8 mouse cellular contexts compared by ENCODE assay signal in the genomic region with DNA sequence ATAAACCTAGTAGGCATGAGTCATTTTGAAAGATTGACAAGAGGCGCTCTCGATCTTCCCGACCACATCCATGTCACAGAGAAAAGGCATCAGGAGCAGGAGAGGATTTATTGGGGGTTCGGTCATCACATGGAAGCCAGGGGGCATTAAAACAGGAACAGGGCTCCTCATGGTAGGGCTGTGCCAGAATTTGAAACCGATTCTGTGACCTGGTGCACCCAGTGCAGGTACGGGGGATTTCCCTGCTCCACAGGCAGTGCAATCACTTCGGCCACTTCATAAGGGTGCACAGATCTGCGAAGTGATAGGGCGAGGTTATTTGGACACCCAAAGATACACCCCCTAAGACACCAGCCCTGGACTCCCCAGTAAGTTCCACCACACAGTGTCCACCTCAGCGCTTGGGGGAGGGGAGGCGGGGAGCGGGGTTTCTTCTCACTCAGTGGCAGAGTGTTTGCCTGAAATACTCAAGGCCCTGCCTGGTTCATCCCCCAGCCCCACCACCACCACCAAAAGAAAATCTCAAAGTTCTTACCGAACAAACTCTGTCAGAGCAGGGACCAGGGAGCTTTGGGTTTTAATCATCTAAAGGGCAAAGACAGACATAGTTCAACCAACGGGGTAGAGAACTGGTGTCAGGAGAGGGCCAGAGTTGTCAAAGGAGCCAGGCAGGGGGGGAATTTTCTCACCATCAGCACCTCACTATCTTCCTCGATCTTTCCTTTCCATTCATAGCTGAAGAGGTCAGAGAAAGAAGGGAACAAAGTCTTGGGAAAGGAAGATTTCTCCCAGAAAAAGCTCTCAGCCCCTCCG. TPM values are rescaled to one million over a fixed set of nuclear protein-coding genes. Genes with fewer than 3 reads are reported as not detected.
DNase-seq lines count a peak whose midpoint lies in the region; ATAC-seq lines count a peak whose summit lies in the region.

No protein-coding gene starts in this region.

- no peak for DNase-seq in kidney, postnatal 4 days
- no peak for DNase-seq in embryonic facial prominence, embryonic 10.5 days (ENCODE audit: low spot score)
- no peak for DNase-seq in T-cell, adult 2 months (ENCODE audit: low spot score)
- no peak for DNase-seq in left cerebral cortex, adult 9 months (ENCODE audit: low spot score in 2 of 2)
- DNase-seq in adrenal gland, postnatal 4 days (ENCODE audit: low spot score in 2 of 2) = no peak

- peak overlapping the region; percentile 69 for H3K4me3 ChIP-seq in kidney, embryonic 16.5 days (ENCODE audit: low read length)
- H3K4me3 ChIP-seq in embryonic facial prominence, embryonic 10.5 days = peak overlapping the region; percentile 77
- peak overlapping the region; percentile 70 for H3K4me3 ChIP-seq in hindbrain, embryonic 15.5 days
- H3K4me3 ChIP-seq in midbrain, embryonic 16.5 days (ENCODE audit: low read depth, low read length) = peak overlapping the region; percentile 72

- WGBS in kidney, embryonic 16.5 days = 44% methylated on average over 16 of the region's 16 CpGs
- 63% methylated on average over 16 of the region's 16 CpGs for WGBS in embryonic facial prominence, embryonic 10.5 days
- 65% methylated on average over 16 of the region's 16 CpGs for WGBS in hindbrain, embryonic 15.5 days
- 63% methylated on average over 16 of the region's 16 CpGs for WGBS in midbrain, embryonic 16.5 days

- no peaks in the 10 kb centered on the region for H3K27me3 ChIP-seq in kidney, embryonic 16.5 days (ENCODE audit: insufficient read depth, low read length)
- H3K27me3 ChIP-seq in embryonic facial prominence, embryonic 10.5 days (replicated peaks; ENCODE audit: low read depth, poor library complexity, severe bottlenecking) = no peaks in the 10 kb centered on the region
- no peaks in the 10 kb centered on the region for H3K27me3 ChIP-seq in hindbrain, embryonic 15.5 days
- no peaks in the 10 kb centered on the region for H3K27me3 ChIP-seq in midbrain, embryonic 16.5 days (ENCODE audit: control insufficient read depth, insufficient read depth, low read depth, low read length)

- H3K9me3 ChIP-seq in kidney, embryonic 16.5 days (ENCODE audit: low read length) = no peaks in the 10 kb centered on the region
- no peaks in the 10 kb centered on the region for H3K9me3 ChIP-seq in embryonic facial prominence, embryonic 10.5 days
- no peaks in the 10 kb centered on the region for H3K9me3 ChIP-seq in hindbrain, embryonic 15.5 days
- H3K9me3 ChIP-seq in midbrain, embryonic 16.5 days (replicated peaks; ENCODE audit: control insufficient read depth, low read length, poor library complexity, severe bottlenecking) = no peaks in the 10 kb centered on the region

- peak overlapping the region; percentile 81 for H3K9ac ChIP-seq in kidney, embryonic 16.5 days (replicated peaks; ENCODE audit: low read length)
- peak overlapping the region; percentile 68 for H3K9ac ChIP-seq in hindbrain, embryonic 15.5 days
- H3K9ac ChIP-seq in midbrain, embryonic 16.5 days (ENCODE audit: low read depth, low read length) = peak overlapping the region; percentile 73

- H3K36me3 ChIP-seq in kidney, embryonic 16.5 days (ENCODE audit: insufficient read depth, low read length) = peaks cover 15% of the 10 kb centered on the region; the same call in 1 of the 2 replicates
- H3K36me3 ChIP-seq in embryonic facial prominence, embryonic 10.5 days (replicated peaks) = peaks cover 38% of the 10 kb centered on the region
- peaks cover 15% of the 10 kb centered on the region for H3K36me3 ChIP-seq in hindbrain, embryonic 15.5 days
- peaks cover 17% of the 10 kb centered on the region for H3K36me3 ChIP-seq in midbrain, embryonic 16.5 days (ENCODE audit: control insufficient read depth, insufficient read depth, low read length)

- peaks cover 46% of the 10 kb centered on the region for H3K4me1 ChIP-seq in kidney, embryonic 16.5 days (ENCODE audit: insufficient read depth, low read length)
- peaks cover 74% of the 10 kb centered on the region for H3K4me1 ChIP-seq in embryonic facial prominence, embryonic 10.5 days
- peaks cover 63% of the 10 kb centered on the region for H3K4me1 ChIP-seq in hindbrain, embryonic 15.5 days (replicated peaks)
- peaks cover 46% of the 10 kb centered on the region for H3K4me1 ChIP-seq in midbrain, embryonic 16.5 days (ENCODE audit: control insufficient read depth, insufficient read depth, low read length)

- peak overlapping the region; percentile 93 for H3K27ac ChIP-seq in kidney, embryonic 16.5 days (ENCODE audit: low read length)
- peak overlapping the region; percentile 92 for H3K27ac ChIP-seq in embryonic facial prominence, embryonic 10.5 days (replicated peaks)
- no peak overlapping the region for H3K27ac ChIP-seq in hindbrain, embryonic 15.5 days (replicated peaks)
- no peak overlapping the region for H3K27ac ChIP-seq in midbrain, embryonic 16.5 days (ENCODE audit: low read length)

- H3K4me2 ChIP-seq in kidney, embryonic 16.5 days (replicated peaks; ENCODE audit: low read depth, low read length) = peak overlapping the region; percentile 97
- peak overlapping the region; percentile 98 for H3K4me2 ChIP-seq in hindbrain, embryonic 15.5 days
- peak overlapping the region; percentile 98 for H3K4me2 ChIP-seq in midbrain, embryonic 16.5 days (ENCODE audit: low read length)

- ATAC-seq in kidney, embryonic 16.5 days (ENCODE audit: low FRiP score, low TSS enrichment) = no peak
- no peak for ATAC-seq in hindbrain, embryonic 15.5 days (ENCODE audit: low FRiP score, low read depth)
- ATAC-seq in midbrain, embryonic 16.5 days = no peak

RNA-seq across cellular contexts. Expression of a gene that starts 1.3 kb away (rescaled TPM):
- 187 and 203 TPM in 2 replicates for polyA plus RNA-seq in kidney, embryonic 16.5 days (2015; fragmentation: Nextera tagmentation; extraction: Ambion mirVana)
- polyA plus RNA-seq in embryonic facial prominence, embryonic 10.5 days (2016; fragmentation: Nextera tagmentation; extraction: Ambion mirVana) = 176 and 182 TPM in 2 replicates
- polyA plus RNA-seq in hindbrain, embryonic 15.5 days (2015; fragmentation: Nextera tagmentation; extraction: Ambion mirVana) = 134 and 138 TPM in 2 replicates
- polyA plus RNA-seq in midbrain, embryonic 16.5 days (2015; fragmentation: Nextera tagmentation; extraction: Ambion mirVana) = 130 TPM in 2 replicates
- total RNA-seq in adrenal gland, postnatal 4 days (2021) = 100 to 1,000 TPM; 127 to 132 TPM

RNA-seq across cellular contexts. Expression of a gene that starts 3.0 kb away (rescaled TPM):
- 1.1 and 2.2 TPM in 2 replicates for polyA plus RNA-seq in kidney, embryonic 16.5 days (2015; fragmentation: Nextera tagmentation; extraction: Ambion mirVana)
- polyA plus RNA-seq in embryonic facial prominence, embryonic 10.5 days (2016; fragmentation: Nextera tagmentation; extraction: Ambion mirVana) = 1.4 and 1.6 TPM in 2 replicates
- 4.7 and 5.1 TPM in 2 replicates for polyA plus RNA-seq in hindbrain, embryonic 15.5 days (2015; fragmentation: Nextera tagmentation; extraction: Ambion mirVana)
- 4.3 and 4.6 TPM in 2 replicates for polyA plus RNA-seq in midbrain, embryonic 16.5 days (2015; fragmentation: Nextera tagmentation; extraction: Ambion mirVana)
- total RNA-seq in adrenal gland, postnatal 4 days (2021) = 10 to 100 TPM; 29.7 to 37.1 TPM

RNA-seq across cellular contexts. Expression of a gene that starts 5.2 kb away (rescaled TPM):
- 9.3 and 9.4 TPM in 2 replicates for polyA plus RNA-seq in kidney, embryonic 16.5 days (2015; fragmentation: Nextera tagmentation; extraction: Ambion mirVana)
- 3.8 and 4.7 TPM in 2 replicates for polyA plus RNA-seq in embryonic facial prominence, embryonic 10.5 days (2016; fragmentation: Nextera tagmentation; extraction: Ambion mirVana)
- 32.3 and 34.7 TPM in 2 replicates for polyA plus RNA-seq in hindbrain, embryonic 15.5 days (2015; fragmentation: Nextera tagmentation; extraction: Ambion mirVana)
- polyA plus RNA-seq in midbrain, embryonic 16.5 days (2015; fragmentation: Nextera tagmentation; extraction: Ambion mirVana) = 24.5 and 28.0 TPM in 2 replicates
- total RNA-seq in adrenal gland, postnatal 4 days (2021) = 10 to 100 TPM; 32.0 to 33.4 TPM

RNA-seq across cellular contexts. Expression of a gene that starts 21.2 kb away (rescaled TPM):
- polyA plus RNA-seq in kidney, embryonic 16.5 days (2015; fragmentation: Nextera tagmentation; extraction: Ambion mirVana) = 8.2 and 10.8 TPM in 2 replicates
- 11.6 and 12.1 TPM in 2 replicates for polyA plus RNA-seq in embryonic facial prominence, embryonic 10.5 days (2016; fragmentation: Nextera tagmentation; extraction: Ambion mirVana)
- polyA plus RNA-seq in hindbrain, embryonic 15.5 days (2015; fragmentation: Nextera tagmentation; extraction: Ambion mirVana) = 3.4 and 3.7 TPM in 2 replicates
- polyA plus RNA-seq in midbrain, embryonic 16.5 days (2015; fragmentation: Nextera tagmentation; extraction: Ambion mirVana) = 2.3 and 3.3 TPM in 2 replicates
- 10 to 100 TPM; 11.8 to 12.2 TPM for total RNA-seq in adrenal gland, postnatal 4 days (2021)

RNA-seq across cellular contexts. Expression of a gene that starts 34.9 kb away (rescaled TPM):
- 19.9 and 20.1 TPM in 2 replicates for polyA plus RNA-seq in kidney, embryonic 16.5 days (2015; fragmentation: Nextera tagmentation; extraction: Ambion mirVana)
- polyA plus RNA-seq in embryonic facial prominence, embryonic 10.5 days (2016; fragmentation: Nextera tagmentation; extraction: Ambion mirVana) = 20.1 and 20.6 TPM in 2 replicates
- 14.6 and 14.7 TPM in 2 replicates for polyA plus RNA-seq in hindbrain, embryonic 15.5 days (2015; fragmentation: Nextera tagmentation; extraction: Ambion mirVana)
- 13.8 and 15.9 TPM in 2 replicates for polyA plus RNA-seq in midbrain, embryonic 16.5 days (2015; fragmentation: Nextera tagmentation; extraction: Ambion mirVana)
- 1 to 10 TPM; 8.0 to 9.6 TPM for total RNA-seq in adrenal gland, postnatal 4 days (2021)

Comparison
In these comparisons a context has a peak if more than half of its experiments do, and no peak if none do; other contexts are left out.
1. H3K27ac ChIP-seq: peak in kidney, embryonic 16.5 days (single experiment) and embryonic facial prominence, embryonic 10.5 days (single experiment); none in hindbrain, embryonic 15.5 days (single experiment) and midbrain, embryonic 16.5 days (single experiment).
2. Peak in every context shown above with its lines, with median percentiles within 50 percentile points of each other: H3K4me2 ChIP-seq, H3K4me3 ChIP-seq and H3K9ac ChIP-seq.